Mouse (Mus musculus) frontal cortex, postnatal 25 days (tissue): ENCODE results near the gene Spsb4.

ENCODE experiments used
- DNase-seq, 2 experiments: peaks; one replicate each; pipeline ENCODE4 v3.0.0; 2022; ENCODE audit warnings: low spot score in 2 of 2

The Spsb4 gene

GRCm38 (mm10) chr9:96904360-96905355 lies 114.0 kb downstream of the Spsb4 start:
- no peak for DNase-seq

GRCm38 (mm10) chr9:96899717-96900116 lies 118.9 kb downstream of the Spsb4 start:
- DNase-seq = no peak

- DNase-seq = no peak
Observed at GRCm38 (mm10) chr9:96899004-96899403, 119.6 kb downstream of the Spsb4 start.

GRCm38 (mm10) chr9:96896690-96897089 lies 122.0 kb downstream of the Spsb4 start:
- DNase-seq = no peak

- DNase-seq = no peak
Observed at GRCm38 (mm10) chr9:96893582-96893981, 125.1 kb downstream of the Spsb4 start.
